Mouse (Mus musculus): ENCODE data around the gene Rnf220. TPM values are rescaled to one million over a fixed set of nuclear protein-coding genes. Genes with fewer than 3 reads are reported as not detected.
A peak's percentile ranks its signal among the peaks of the same experiment; 100 is the strongest.
"Not testable (repeated sequence)": the region's sequence is repeated elsewhere in the genome, so short reads cannot be mapped to it uniquely, and the experiment has no call there.

The Rnf220 gene
- polyA plus RNA-seq, 1 experiment from 2014 or later, result 111 TPM

DNA sequence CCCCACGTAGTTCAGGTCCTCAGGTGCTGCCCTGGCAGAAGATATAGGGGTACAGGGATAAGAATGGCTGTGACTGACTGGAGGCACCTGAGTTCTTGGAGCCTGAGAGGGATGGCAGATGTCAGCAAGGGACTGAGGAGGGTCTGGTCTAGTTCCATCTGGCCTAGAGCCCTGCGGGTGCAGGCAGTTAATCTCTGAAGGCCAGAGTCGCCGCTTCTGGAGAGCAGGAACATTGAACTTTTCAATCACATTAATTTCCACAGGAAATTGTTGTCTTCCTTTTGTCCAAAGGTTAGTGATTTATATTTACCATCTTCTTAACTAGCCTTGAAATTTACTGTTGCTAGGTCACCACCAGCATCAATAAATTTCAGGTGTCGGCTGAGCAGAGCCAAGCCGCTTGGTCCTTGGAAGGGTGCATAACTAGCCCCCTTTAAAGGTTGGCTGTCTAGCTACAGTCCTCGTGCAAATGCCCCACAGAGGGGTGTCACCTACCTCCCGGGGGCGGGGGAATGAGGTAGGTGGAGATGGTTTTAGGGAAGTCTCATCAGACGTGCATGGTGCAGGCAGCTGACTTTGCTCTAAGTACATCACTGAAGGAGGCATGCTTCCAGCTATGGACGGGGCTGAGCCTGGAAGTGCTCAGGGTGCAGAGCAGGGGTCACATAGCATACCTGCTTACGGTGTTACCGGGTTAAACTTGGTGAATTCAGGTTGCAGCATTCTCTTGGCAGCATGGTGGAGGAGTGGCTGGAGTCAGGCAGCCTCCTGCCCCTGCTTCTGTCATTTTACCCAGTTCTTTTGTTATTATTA is 234.5 kb downstream of the Rnf220 start:
- 78% methylated on average over 13 of the region's 13 CpGs for WGBS
- H3K36me3 ChIP-seq, result no peaks in the 10 kb centered on the region
- H3K4me1 ChIP-seq, result no peaks in the 10 kb centered on the region
- no peak overlapping the region for H3K4me3 ChIP-seq
- no peak overlapping the region for H3K27ac ChIP-seq
- H3K9me3 ChIP-seq (replicated peaks), result no peaks in the 10 kb centered on the region
- no peaks in the 10 kb centered on the region for H3K27me3 ChIP-seq
- no peak for ATAC-seq (ENCODE audit: low FRiP score)
- H3K4me2 ChIP-seq (replicated peaks), result no peak overlapping the region
- H3K9ac ChIP-seq, result no peak overlapping the region

DNA sequence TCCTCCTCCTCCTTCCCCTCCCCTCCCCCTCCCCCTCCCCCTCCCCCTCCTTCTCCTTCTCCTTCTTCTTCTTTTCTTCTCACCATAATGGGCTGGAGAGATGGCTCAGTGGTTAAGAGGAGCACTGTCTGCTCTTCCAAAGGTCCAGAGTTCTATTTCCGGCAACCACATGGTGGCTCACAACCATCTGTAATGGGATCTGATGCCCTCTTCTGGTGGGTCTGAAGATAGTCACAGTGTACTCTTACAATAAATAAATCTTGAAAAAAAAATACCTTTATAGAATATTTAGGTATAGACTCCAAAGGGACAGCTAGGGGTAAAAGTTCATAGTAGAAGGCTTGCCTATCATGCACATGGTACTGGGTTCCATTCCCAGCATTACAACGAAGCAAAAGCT is 235.6 kb downstream of the Rnf220 start:
- Histone ChIP-seq H3K9ac (no peak overlapping the region), H3K27ac (no peak overlapping the region), H3K4me1 (no peaks in the 10 kb centered on the region), H3K9me3 (replicated peaks) (no peaks in the 10 kb centered on the region), H3K4me2 (replicated peaks) (no peak overlapping the region), H3K4me3 (no peak overlapping the region), H3K27me3 (no peaks in the 10 kb centered on the region), H3K36me3 (no peaks in the 10 kb centered on the region)
- 94% methylated on average over 2 of the region's 2 CpGs for WGBS
- no peak for ATAC-seq (ENCODE audit: low FRiP score)

DNA sequence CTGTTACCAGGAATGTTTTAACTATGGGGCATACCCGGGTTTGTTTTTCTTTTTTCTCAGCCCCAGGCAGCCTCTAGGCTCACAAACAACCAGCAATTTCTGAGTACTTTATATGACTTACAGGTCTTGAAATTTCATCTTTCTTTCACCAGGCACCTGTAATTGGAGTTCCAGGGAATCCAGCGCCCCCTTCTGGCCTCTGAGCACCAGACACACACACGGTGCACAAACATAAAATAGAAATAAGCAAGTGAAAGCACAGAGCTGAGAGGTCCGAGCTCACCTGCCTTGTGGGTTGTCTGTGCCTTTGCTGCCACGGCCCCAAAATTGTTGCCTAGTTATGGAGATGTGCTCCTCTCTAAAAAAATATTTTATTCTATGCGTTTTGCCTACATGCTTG is 236.9 kb downstream of the Rnf220 start:
- H3K9ac ChIP-seq; H3K4me2 ChIP-seq (replicated peaks); H3K4me1 ChIP-seq; H3K36me3 ChIP-seq; H3K9me3 ChIP-seq (replicated peaks); H3K27ac ChIP-seq; ATAC-seq (ENCODE audit: low FRiP score); H3K27me3 ChIP-seq; H3K4me3 ChIP-seq: not testable (repeated sequence)
- 73% methylated on average over 6 of the region's 6 CpGs for WGBS

DNA sequence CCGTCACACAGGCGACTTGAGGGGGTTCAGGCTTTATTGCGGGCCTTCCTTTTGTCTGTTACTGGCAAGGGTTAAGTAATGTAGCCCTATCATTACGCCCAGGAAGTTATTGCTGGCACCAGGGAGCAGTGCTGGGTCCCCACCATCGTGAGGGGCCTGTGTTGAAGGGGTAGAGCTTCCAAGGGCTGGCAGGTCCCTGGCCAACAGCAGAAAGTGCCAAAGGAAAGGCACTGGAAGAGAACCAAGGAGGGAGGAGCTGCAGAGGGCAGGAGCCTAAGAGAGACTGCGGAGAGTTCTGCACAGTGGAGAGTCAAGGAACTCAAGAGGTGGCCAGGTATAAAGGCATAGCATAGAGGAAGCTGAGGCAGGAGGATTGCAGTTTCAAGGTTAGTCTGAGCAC is 242.2 kb downstream of the Rnf220 start:
- H3K27ac ChIP-seq, result no peak overlapping the region
- no peaks in the 10 kb centered on the region for H3K36me3 ChIP-seq
- ATAC-seq (ENCODE audit: low FRiP score), result no peak
- WGBS, result 50% methylated on average over 6 of the region's 6 CpGs
- H3K4me1 ChIP-seq, result peaks cover 10% of the 10 kb centered on the region; the same call in 1 of the 2 replicates
- no peak overlapping the region for H3K9ac ChIP-seq
- no peaks in the 10 kb centered on the region for H3K9me3 ChIP-seq (replicated peaks)
- no peak overlapping the region for H3K4me2 ChIP-seq (replicated peaks)
- no peaks in the 10 kb centered on the region for H3K27me3 ChIP-seq
- no peak overlapping the region for H3K4me3 ChIP-seq

DNA sequence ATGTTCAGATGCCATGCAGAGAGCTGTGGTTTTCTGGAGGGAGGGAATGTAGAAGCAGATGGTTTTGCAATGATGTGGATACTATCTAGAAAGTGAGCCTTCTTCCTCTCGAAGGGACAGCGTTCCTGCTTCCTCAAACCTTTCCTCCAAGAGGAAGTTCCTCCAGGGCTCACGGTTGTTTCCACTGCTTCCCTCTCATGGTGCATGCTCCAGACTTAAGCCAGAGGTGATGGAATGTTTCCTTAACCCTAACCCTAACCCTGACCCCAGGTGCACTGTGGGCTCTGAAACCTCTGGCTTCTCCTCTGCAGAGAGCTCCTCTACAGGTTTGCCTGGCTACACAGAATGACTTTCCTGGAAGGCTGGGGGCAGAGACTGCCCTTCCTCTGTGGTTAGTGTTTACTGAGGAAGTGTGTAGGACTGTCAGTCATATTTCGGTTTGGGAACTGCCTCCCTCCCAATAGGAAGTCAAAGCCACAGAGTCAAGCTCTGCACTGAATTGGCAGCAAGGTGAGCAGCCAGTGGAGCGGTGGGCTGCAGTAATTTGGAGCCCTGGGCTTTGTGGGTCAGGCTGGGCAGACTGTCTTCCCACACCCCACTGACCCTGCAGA is 242.7 kb downstream of the Rnf220 start:
- no peaks in the 10 kb centered on the region for H3K36me3 ChIP-seq
- H3K4me2 ChIP-seq (replicated peaks), result no peak overlapping the region
- no peaks in the 10 kb centered on the region for H3K27me3 ChIP-seq
- WGBS, result 78% methylated on average over 5 of the region's 5 CpGs
- peaks cover 10% of the 10 kb centered on the region; the same call in 1 of the 2 replicates for H3K4me1 ChIP-seq
- ATAC-seq (ENCODE audit: low FRiP score), result no peak
- H3K9ac ChIP-seq, result no peak overlapping the region
- no peak overlapping the region for H3K27ac ChIP-seq
- H3K9me3 ChIP-seq (replicated peaks), result no peaks in the 10 kb centered on the region
- H3K4me3 ChIP-seq, result no peak overlapping the region

- no peak overlapping the region for H3K4me3 ChIP-seq
- WGBS, result 72% methylated on average over 12 of the region's 12 CpGs
- no peaks in the 10 kb centered on the region for H3K27me3 ChIP-seq
- H3K9ac ChIP-seq, result no peak overlapping the region
- no peak overlapping the region for H3K27ac ChIP-seq
- no peak overlapping the region for H3K4me2 ChIP-seq (replicated peaks)
- H3K9me3 ChIP-seq (replicated peaks), result no peaks in the 10 kb centered on the region
- H3K36me3 ChIP-seq, result no peaks in the 10 kb centered on the region
- no peak for ATAC-seq (ENCODE audit: low FRiP score)
- H3K4me1 ChIP-seq, result peaks cover 10% of the 10 kb centered on the region; the same call in 1 of the 2 replicates
Observed at GRCm38 (mm10) chr4:117253218-117254016, 243.4 kb downstream of the Rnf220 start.

DNA sequence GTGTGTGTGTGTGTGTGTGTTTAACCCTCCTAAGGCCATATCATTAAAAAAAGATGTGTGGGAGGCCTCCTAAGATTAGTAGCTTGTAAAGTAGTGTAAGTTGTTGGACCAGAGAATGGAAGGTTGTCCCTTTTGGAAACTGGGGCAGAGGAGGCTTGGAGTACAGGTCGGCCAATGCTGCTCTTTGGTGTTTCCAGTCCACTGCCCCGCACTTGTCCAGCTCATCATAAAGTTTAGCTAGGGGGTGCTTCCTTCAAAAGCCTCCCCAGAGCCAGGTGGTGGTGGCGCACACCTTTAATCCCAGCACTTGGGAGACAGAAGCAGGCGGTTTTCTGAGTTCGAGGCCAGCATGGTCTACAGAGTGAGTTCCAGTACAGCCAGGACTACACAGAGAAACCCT is 244.1 kb downstream of the Rnf220 start:
- no peaks in the 10 kb centered on the region for H3K36me3 ChIP-seq
- WGBS, result 83% methylated on average over 5 of the region's 5 CpGs
- H3K9me3 ChIP-seq (replicated peaks), result no peaks in the 10 kb centered on the region
- H3K27ac ChIP-seq, result peak overlapping the region; percentile 71; the same call in 1 of the 2 replicates
- H3K27me3 ChIP-seq, result no peaks in the 10 kb centered on the region
- peak overlapping the region; percentile 69; the same call in 1 of the 2 replicates for H3K9ac ChIP-seq
- peaks cover 10% of the 10 kb centered on the region; the same call in 1 of the 2 replicates for H3K4me1 ChIP-seq
- no peak for ATAC-seq (ENCODE audit: low FRiP score)
- H3K4me2 ChIP-seq (replicated peaks), result peak overlapping the region; percentile 45
- no peak overlapping the region for H3K4me3 ChIP-seq

GRCm38 (mm10) chr4:117252351-117252750 is 244.5 kb downstream of the Rnf220 start:
- 25% methylated on average over 5 of the region's 5 CpGs for WGBS
- peaks cover 10% of the 10 kb centered on the region; the same call in 1 of the 2 replicates for H3K4me1 ChIP-seq
- peak overlapping the region; percentile 45 for H3K4me2 ChIP-seq (replicated peaks)
- no peaks in the 10 kb centered on the region for H3K9me3 ChIP-seq (replicated peaks)
- H3K36me3 ChIP-seq, result no peaks in the 10 kb centered on the region
- ATAC-seq (ENCODE audit: low FRiP score), result peak; percentile 59
- peak overlapping the region; percentile 52 for H3K4me3 ChIP-seq
- no peaks in the 10 kb centered on the region for H3K27me3 ChIP-seq
- H3K9ac ChIP-seq, result peak overlapping the region; percentile 69
- peak overlapping the region; percentile 71 for H3K27ac ChIP-seq

DNA sequence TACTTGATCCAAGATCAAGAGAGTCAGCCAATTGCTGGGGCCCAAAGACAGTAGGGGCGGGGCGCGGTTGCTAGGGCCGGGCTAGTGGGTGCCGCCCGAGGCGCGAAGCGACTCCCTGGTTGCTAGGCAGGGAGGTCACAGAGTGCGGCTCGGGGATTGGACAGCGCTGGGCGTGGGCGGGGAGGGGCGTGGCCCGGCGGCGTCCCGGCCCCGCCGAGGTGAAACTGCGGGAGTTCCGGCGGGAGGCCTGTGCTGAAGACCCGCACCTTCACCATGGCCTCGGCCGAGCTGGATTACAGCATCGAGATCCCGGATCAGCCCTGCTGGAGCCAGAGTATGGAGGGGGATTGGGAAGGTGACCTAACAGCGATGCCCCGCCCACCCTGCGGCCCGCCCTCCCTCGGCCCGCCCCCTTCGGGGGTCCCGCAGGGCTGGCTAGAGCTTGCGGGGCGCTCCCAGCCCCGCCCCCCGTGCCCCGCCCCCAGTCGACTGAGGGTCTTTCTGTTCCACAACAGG is 245.0 kb downstream of the Rnf220 start, which contains the start of the genes Tmem53 and Armh1:
Tmem53 (plus strand) TSS at position 151 of the 516 bp plus-strand sequence.
Armh1 (minus strand) TSS at position 325 of the 516 bp plus-strand sequence.
- peak; percentile 98 for ATAC-seq (ENCODE audit: low FRiP score)
- H3K4me1 ChIP-seq, result peaks cover 10% of the 10 kb centered on the region; the same call in 1 of the 2 replicates
- no peaks in the 10 kb centered on the region for H3K9me3 ChIP-seq (replicated peaks)
- H3K36me3 ChIP-seq, result no peaks in the 10 kb centered on the region
- under 1% methylated on average over 32 of the region's 43 CpGs for WGBS
- H3K27me3 ChIP-seq, result no peaks in the 10 kb centered on the region
- H3K4me3 ChIP-seq, result peak within 1 kb of the TSS; percentile 52
- H3K4me2 ChIP-seq (replicated peaks), result peak within 1 kb of the TSS; percentile 45
- H3K27ac ChIP-seq, result peak within 1 kb of the TSS; percentile 71
- H3K9ac ChIP-seq, result peak within 1 kb of the TSS; percentile 69

- Histone ChIP-seq H3K4me2 (replicated peaks) (peak overlapping the region; percentile 45), H3K4me1 (peaks cover 10% of the 10 kb centered on the region; the same call in 1 of the 2 replicates), H3K27ac (no peak overlapping the region), H3K36me3 (no peaks in the 10 kb centered on the region), H3K4me3 (no peak overlapping the region), H3K9me3 (replicated peaks) (no peaks in the 10 kb centered on the region), H3K9ac (no peak overlapping the region), H3K27me3 (no peaks in the 10 kb centered on the region)
- WGBS, result 69% methylated on average over 1 of the region's 1 CpGs
- ATAC-seq (ENCODE audit: low FRiP score), result no peak
Observed at GRCm38 (mm10) chr4:117250982-117251381, 245.9 kb downstream of the Rnf220 start.

DNA sequence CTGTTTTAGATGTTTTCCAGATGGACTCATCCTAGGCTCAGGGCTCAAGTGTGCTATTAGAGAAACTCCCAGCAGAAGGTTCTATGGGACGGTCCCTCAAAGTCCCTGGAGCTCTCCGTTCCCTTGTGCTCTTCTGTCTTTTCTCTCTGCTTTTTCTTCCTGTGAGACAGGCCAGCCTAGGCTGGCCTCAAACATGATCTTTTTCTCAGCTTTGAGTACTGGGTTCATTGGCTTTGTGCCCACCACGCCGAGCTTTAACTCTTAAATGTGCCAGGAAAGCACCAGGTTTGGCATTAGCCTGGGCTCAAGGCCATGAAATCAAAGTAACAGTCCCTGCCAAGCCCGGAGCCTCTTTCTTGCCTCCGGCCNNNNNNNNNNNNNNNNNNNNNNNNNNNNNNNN is 256.0 kb downstream of the Rnf220 start:
- no peak for ATAC-seq (ENCODE audit: low FRiP score)
- H3K4me2 ChIP-seq (replicated peaks), result no peak overlapping the region
- no peaks in the 10 kb centered on the region for H3K27me3 ChIP-seq
- H3K4me3 ChIP-seq, result no peak overlapping the region
- H3K36me3 ChIP-seq, result no peaks in the 10 kb centered on the region
- H3K27ac ChIP-seq, result no peak overlapping the region
- H3K9ac ChIP-seq, result no peak overlapping the region
- 91% methylated on average over 6 of the region's 6 CpGs for WGBS
- H3K9me3 ChIP-seq (replicated peaks), result no peaks in the 10 kb centered on the region
- H3K4me1 ChIP-seq, result no peaks in the 10 kb centered on the region

GRCm38 (mm10) chr4:117239153-117239552 is 257.7 kb downstream of the Rnf220 start:
- Histone ChIP-seq H3K4me3 (no peak overlapping the region), H3K36me3 (no peaks in the 10 kb centered on the region), H3K4me2 (replicated peaks) (no peak overlapping the region), H3K27ac (no peak overlapping the region), H3K4me1 (no peaks in the 10 kb centered on the region), H3K27me3 (no peaks in the 10 kb centered on the region), H3K9ac (no peak overlapping the region), H3K9me3 (replicated peaks) (no peaks in the 10 kb centered on the region)
- 62% methylated on average over 2 of the region's 2 CpGs for WGBS
- ATAC-seq (ENCODE audit: low FRiP score), result no peak

Data from hindbrain, embryonic 12.5 days (tissue).